Mouse (Mus musculus) erythroblast, embryonic 14.5 days (primary cell): Measurements from ENCODE around the gene Ctnnd1.

ENCODE experiments used
- GATA1 ChIP-seq: IDR thresholded peaks from 2 replicates; pipeline ENCODE4 v1.6.1; 2012; ENCODE audit warnings: low read length, inconsistent platforms, mixed read lengths
- TAL1 ChIP-seq: IDR thresholded peaks from 3 replicates; pipeline ENCODE4 v1.6.1; 2012; ENCODE audit warnings: low read length, inconsistent platforms, mixed read lengths

DNA sequence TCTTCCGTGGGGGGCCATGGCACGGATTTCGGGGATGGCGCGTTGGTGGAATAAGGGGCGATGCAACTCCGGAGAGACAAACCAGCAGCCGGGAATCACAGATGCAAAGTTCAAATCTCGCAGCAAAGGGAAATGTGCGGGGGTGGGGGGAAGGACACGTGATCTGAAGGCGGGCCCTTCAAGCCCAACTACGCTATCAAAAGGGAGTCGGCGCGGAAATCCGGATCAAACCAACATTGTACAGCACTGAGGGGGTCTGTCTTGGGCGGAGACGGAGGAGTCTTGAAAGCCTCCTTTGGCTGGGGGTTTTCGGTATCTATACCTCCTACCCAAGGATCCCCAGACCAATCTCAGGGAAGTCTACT lies 20.0 kb upstream of the Ctnnd1 start, which contains the start of gene Selenoh:
- TF ChIP-seq GATA1 (no peak), TAL1 (no peak)
